Mouse (Mus musculus) megakaryocyte-erythroid progenitor cell, adult 5 weeks (primary cell): ENCODE results near the gene Zfp365. TPM values are rescaled to one million over a fixed set of nuclear protein-coding genes. Genes with fewer than 3 reads are reported as not detected.

Experiments
- polyA plus RNA-seq: library from polyadenylated mRNA; stranded (reverse); fragments of >175 nt; gene quantifications from 2 replicates; pipeline ENCODE4 v1.2.3, GENCODE M21; 2012

The Zfp365 gene
- 0.02 and 0.03 TPM in 2 replicates for polyA plus RNA-seq

DNA sequence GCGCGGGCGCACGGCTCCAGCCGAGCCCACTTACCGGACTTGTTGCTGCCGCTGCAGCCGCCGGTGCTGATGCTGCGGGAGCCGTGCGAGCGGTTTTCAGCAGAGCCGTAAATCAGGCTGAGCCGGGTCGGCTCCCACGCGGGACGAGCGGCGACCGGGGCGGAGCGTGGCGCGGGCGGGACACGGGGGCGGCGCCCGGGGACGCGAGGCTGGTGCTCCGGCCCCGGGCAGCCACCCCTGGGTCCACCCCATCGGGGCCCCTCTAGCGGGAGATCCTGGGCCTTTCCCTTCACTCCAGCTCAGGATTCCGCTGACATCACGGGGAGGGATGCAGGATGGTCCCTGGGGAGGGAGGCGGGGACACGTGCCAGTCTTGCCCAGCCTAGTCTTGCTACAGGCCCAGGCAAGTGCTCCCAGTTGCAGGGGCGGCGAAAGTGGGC lies at the start of gene Zfp365:
Gene Zfp365, minus strand, starts transcription at position 326 of the 440 bp plus-strand sequence.

Other genes starting within 250 kb of the Zfp365 start
- 0.42 and 0.99 TPM in 2 replicates for gene Rtkn2, start 66.9 kb upstream of the Zfp365 start, polyA plus RNA-seq